Mouse (Mus musculus): ENCODE data around the gene Gimap9. TPM values are rescaled to one million over a fixed set of nuclear protein-coding genes. Genes with fewer than 3 reads are reported as not detected.
"Not testable (repeated sequence)": the region's sequence is repeated elsewhere in the genome, so short reads cannot be mapped to it uniquely, and the experiment has no call there.

Gimap9 gene
- polyA plus RNA-seq, 1 experiment from 2014 or later, result 1.7 TPM

DNA sequence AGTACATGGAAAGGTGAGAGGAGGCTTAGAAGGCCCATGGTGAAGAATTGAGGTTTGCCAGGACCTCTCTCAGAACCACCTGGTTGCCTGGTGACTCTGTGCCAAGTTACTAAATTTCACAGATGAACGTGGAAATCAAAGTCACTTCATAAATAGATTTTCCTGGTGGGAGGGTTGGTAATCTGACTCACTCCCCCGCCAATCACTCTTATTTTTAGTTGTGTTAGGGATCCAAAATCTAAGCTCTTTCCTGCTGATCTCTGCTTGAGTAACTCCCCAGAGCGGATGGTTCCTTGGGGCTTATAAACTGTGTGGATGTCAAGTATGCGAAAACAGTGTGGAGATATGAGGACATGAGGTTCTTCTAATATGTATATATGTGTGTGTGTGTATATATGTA lies 6.3 kb downstream of the Gimap9 start:
- Histone ChIP-seq H3K27me3 (no peaks in the 10 kb centered on the region), H3K9ac (replicated peaks) (no peak overlapping the region), H3K36me3 (no peaks in the 10 kb centered on the region), H3K4me2 (replicated peaks) (no peak overlapping the region), H3K27ac (replicated peaks) (no peak overlapping the region), H3K9me3 (no peaks in the 10 kb centered on the region), H3K4me3 (no peak overlapping the region), H3K4me1 (no peaks in the 10 kb centered on the region)
- ATAC-seq (ENCODE audit: low FRiP score, low read depth), result no peak
- WGBS, result 81% methylated on average over 4 of the region's 4 CpGs

- not testable (repeated sequence) for H3K9me3 ChIP-seq
Observed at GRCm38 (mm10) chr6:48683263-48683821, 7.4 kb downstream of the Gimap9 start.

GRCm38 (mm10) chr6:48684319-48684718 lies 8.4 kb downstream of the Gimap9 start, which contains the start of gene Gimap4:
Gene Gimap4, plus strand, starts transcription at chr6:48684549.
- H3K27ac ChIP-seq (replicated peaks), result no peak within 1 kb of the TSS
- 82% methylated on average over 5 of the region's 5 CpGs for WGBS
- no peak for ATAC-seq (ENCODE audit: low FRiP score, low read depth)
- no peak within 1 kb of the TSS for H3K4me2 ChIP-seq (replicated peaks)
- H3K36me3 ChIP-seq, result no peaks in the 10 kb centered on the region
- H3K27me3 ChIP-seq, result no peaks in the 10 kb centered on the region
- no peaks in the 10 kb centered on the region for H3K9me3 ChIP-seq
- no peak within 1 kb of the TSS for H3K4me3 ChIP-seq
- H3K4me1 ChIP-seq, result no peaks in the 10 kb centered on the region
- no peak within 1 kb of the TSS for H3K9ac ChIP-seq (replicated peaks)

More at GRCm38 (mm10) chr6:48683263-48683821, 7.4 kb downstream of the Gimap9 start:
- H3K4me1 ChIP-seq; H3K4me2 ChIP-seq (replicated peaks); H3K27ac ChIP-seq (replicated peaks); H3K4me3 ChIP-seq; H3K9ac ChIP-seq (replicated peaks); H3K27me3 ChIP-seq; H3K36me3 ChIP-seq; ATAC-seq (ENCODE audit: low FRiP score, low read depth): not testable (repeated sequence)
- WGBS, result 87% methylated on average over 3 of the region's 4 CpGs

- Histone ChIP-seq H3K27ac (replicated peaks) (no peak overlapping the region), H3K9ac (replicated peaks) (no peak overlapping the region), H3K36me3 (no peaks in the 10 kb centered on the region), H3K4me1 (no peaks in the 10 kb centered on the region), H3K4me3 (no peak overlapping the region), H3K27me3 (no peaks in the 10 kb centered on the region), H3K4me2 (replicated peaks) (no peak overlapping the region), H3K9me3 (no peaks in the 10 kb centered on the region)
- ATAC-seq (ENCODE audit: low FRiP score, low read depth), result no peak
- WGBS, result 52% methylated on average over 4 of the region's 4 CpGs
Observed at GRCm38 (mm10) chr6:48684806-48685205, 8.9 kb downstream of the Gimap9 start.

DNA sequence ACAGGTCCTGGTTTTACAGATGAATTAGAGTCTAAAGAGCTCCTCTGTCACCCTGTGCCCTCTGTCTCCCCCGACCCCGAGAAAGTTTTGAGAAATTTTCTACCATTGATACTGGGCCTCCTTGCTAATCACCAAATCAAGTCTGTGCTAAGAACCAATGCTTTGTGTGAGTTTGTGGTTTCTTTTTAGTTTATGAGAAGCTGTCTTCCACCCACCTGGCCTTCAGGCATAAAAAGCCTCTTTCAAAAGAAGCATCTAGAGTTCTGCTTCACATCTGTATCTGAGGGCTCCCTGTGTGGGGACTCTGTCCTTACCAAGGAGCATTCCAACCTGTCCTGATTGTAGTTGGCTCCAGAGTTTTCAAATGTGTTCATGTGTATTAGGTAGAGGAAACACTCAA lies 9.3 kb downstream of the Gimap9 start:
- Histone ChIP-seq H3K36me3 (no peaks in the 10 kb centered on the region), H3K4me3 (no peak overlapping the region)
- WGBS, result 74% methylated on average over 2 of the region's 2 CpGs

DNA sequence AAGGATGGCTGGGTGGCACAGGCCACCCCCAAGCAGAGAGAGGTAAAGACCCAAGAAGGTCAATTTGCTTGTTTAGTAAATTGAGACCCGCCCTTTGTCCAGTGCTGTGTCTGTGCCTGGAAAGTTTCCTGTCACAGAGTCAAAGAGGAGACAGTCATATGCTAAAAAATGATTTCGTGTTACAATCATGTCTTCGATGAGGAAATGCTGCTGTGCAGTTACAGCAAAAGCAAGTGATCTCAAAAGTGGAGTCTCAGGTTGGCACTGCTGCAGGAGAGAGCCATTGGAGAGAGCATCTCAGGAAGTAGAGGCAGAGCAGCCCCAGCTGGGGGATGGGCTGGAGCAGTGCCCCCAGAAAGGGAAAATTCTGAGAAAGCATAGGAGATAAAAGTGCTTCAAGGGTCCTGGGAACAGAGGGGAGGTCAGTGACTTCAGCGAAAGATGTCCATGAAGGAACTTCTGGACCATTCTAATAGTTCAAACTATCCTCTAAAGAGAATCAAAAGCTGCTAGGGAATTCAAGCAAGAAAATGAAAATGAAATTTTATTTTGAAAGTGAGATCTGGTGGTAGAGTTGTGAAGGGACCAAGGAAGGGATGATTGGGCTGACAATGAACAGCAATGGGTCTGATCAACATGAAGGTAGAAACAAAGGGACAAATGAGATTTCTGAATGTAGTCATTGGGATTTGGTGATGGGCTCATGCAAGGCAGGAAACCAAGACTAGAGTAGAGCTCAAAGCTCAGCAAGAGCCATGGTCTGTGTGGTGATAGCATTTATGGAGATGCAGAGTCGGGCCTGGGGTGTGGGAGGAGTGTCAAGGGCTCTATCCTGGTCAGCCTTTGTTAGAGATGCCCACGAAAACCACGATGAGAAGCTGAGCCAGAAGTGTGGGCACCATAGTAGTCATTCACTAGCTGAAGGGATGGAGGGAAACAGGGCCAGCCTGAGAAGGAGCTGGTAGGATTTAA lies 10.1 kb downstream of the Gimap9 start:
- no peak overlapping the region for H3K9ac ChIP-seq (replicated peaks)
- no peak for ATAC-seq (ENCODE audit: low FRiP score, low read depth)
- WGBS, result 82% methylated on average over 7 of the region's 7 CpGs
- no peaks in the 10 kb centered on the region for H3K27me3 ChIP-seq
- no peak overlapping the region for H3K4me3 ChIP-seq
- no peaks in the 10 kb centered on the region for H3K4me1 ChIP-seq
- H3K4me2 ChIP-seq (replicated peaks), result no peak overlapping the region
- H3K27ac ChIP-seq (replicated peaks), result no peak overlapping the region
- no peaks in the 10 kb centered on the region for H3K9me3 ChIP-seq
- H3K36me3 ChIP-seq, result no peaks in the 10 kb centered on the region

More for the DNA sequence above, 9.3 kb downstream of the Gimap9 start:
- Histone ChIP-seq H3K27ac (replicated peaks) (no peak overlapping the region), H3K4me2 (replicated peaks) (no peak overlapping the region), H3K4me1 (no peaks in the 10 kb centered on the region), H3K9ac (replicated peaks) (no peak overlapping the region), H3K27me3 (no peaks in the 10 kb centered on the region), H3K9me3 (no peaks in the 10 kb centered on the region)
- ATAC-seq (ENCODE audit: low FRiP score, low read depth), result no peak

GRCm38 (mm10) chr6:48687077-48687476 lies 11.1 kb downstream of the Gimap9 start:
- no peak overlapping the region for H3K4me3 ChIP-seq
- 73% methylated on average over 2 of the region's 2 CpGs for WGBS
- no peak overlapping the region for H3K9ac ChIP-seq (replicated peaks)
- no peak overlapping the region for H3K27ac ChIP-seq (replicated peaks)
- no peaks in the 10 kb centered on the region for H3K4me1 ChIP-seq
- H3K36me3 ChIP-seq, result no peaks in the 10 kb centered on the region
- H3K9me3 ChIP-seq, result no peaks in the 10 kb centered on the region
- H3K4me2 ChIP-seq (replicated peaks), result no peak overlapping the region
- no peaks in the 10 kb centered on the region for H3K27me3 ChIP-seq
- no peak for ATAC-seq (ENCODE audit: low FRiP score, low read depth)

- Histone ChIP-seq H3K4me2 (replicated peaks) (no peak overlapping the region), H3K36me3 (no peaks in the 10 kb centered on the region), H3K4me3 (no peak overlapping the region), H3K9ac (replicated peaks) (no peak overlapping the region), H3K27me3 (no peaks in the 10 kb centered on the region), H3K9me3 (no peaks in the 10 kb centered on the region), H3K27ac (replicated peaks) (no peak overlapping the region), H3K4me1 (no peaks in the 10 kb centered on the region)
- no peak for ATAC-seq (ENCODE audit: low FRiP score, low read depth)
- WGBS, result 94% methylated on average over 2 of the region's 2 CpGs
Observed at GRCm38 (mm10) chr6:48689320-48689719, 13.4 kb downstream of the Gimap9 start.

- no peak for ATAC-seq (ENCODE audit: low FRiP score, low read depth)
Observed at GRCm38 (mm10) chr6:48692962-48693361, 17.0 kb downstream of the Gimap9 start.

GRCm38 (mm10) chr6:48696830-48697554 lies 21.1 kb downstream of the Gimap9 start:
- ATAC-seq (ENCODE audit: low FRiP score, low read depth), result no peak
- Histone ChIP-seq H3K9me3 (no peaks in the 10 kb centered on the region), H3K4me3 (no peak overlapping the region), H3K27ac (replicated peaks) (no peak overlapping the region), H3K27me3 (no peaks in the 10 kb centered on the region), H3K9ac (replicated peaks) (no peak overlapping the region), H3K4me1 (no peaks in the 10 kb centered on the region), H3K4me2 (replicated peaks) (no peak overlapping the region), H3K36me3 (no peaks in the 10 kb centered on the region)
- WGBS, result 80% methylated on average over 4 of the region's 4 CpGs

More at GRCm38 (mm10) chr6:48692962-48693361, 17.0 kb downstream of the Gimap9 start:
- Histone ChIP-seq H3K9me3 (no peaks in the 10 kb centered on the region), H3K4me3 (no peak overlapping the region), H3K36me3 (no peaks in the 10 kb centered on the region), H3K27ac (replicated peaks) (no peak overlapping the region), H3K4me1 (no peaks in the 10 kb centered on the region), H3K9ac (replicated peaks) (no peak overlapping the region), H3K4me2 (replicated peaks) (no peak overlapping the region), H3K27me3 (no peaks in the 10 kb centered on the region)
- WGBS, result 91% methylated on average over 6 of the region's 6 CpGs

- Histone ChIP-seq H3K9me3 (no peaks in the 10 kb centered on the region), H3K27ac (replicated peaks) (no peak overlapping the region), H3K27me3 (no peaks in the 10 kb centered on the region), H3K4me2 (replicated peaks) (no peak overlapping the region), H3K36me3 (no peaks in the 10 kb centered on the region), H3K4me3 (no peak overlapping the region), H3K4me1 (no peaks in the 10 kb centered on the region), H3K9ac (replicated peaks) (no peak overlapping the region)
- whole genome bisulfite sequencing, result 50% methylated on average over 1 of the region's 1 CpGs
- no peak for ATAC-seq (ENCODE audit: low FRiP score, low read depth)
Observed at GRCm38 (mm10) chr6:48697555-48697930, 21.6 kb downstream of the Gimap9 start.

All from midbrain, embryonic 12.5 days (tissue).